ENCODE assay signal across 15 mouse cellular contexts in the genomic region with DNA sequence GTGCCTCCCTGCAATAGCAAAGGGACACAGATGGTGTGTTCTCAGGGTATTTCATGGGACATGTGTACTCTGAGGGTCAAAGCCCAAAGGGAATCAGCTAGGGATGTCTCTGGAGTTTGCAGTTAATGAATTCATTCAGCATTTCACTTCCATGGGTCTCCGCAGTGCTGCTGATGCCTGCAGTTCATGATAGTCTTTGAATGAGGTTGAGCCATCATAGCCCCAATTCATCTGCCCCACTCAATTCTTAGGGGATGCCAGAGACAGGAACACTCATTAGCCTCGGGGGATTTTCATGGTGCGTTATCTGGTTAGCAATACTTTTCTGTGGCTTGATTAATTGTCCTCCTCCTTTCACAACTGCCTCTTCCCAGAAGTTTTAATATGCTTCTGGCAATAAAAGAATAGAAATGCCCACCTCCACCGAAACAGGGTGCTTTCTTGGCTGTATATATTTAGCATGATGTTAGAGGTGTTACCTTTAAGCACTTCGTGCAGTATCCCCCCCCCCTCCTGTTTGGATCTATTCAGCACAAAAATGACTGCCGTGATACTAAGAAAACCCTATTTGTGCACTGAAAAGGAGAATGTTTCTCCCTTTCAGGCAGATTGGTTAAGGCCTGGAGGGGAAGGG.
DNase-seq lines count a peak whose midpoint lies in the region; ATAC-seq lines count a peak whose summit lies in the region.
"Had no signal": no experiment of that assay in that cellular context is flagged by ENCODE, and none has a peak within 500 bp of the region (broad histone marks: within the 10 kb centered on the region; RNA-seq: fewer than 3 reads in every experiment).

No protein-coding gene starts in this region.

- H3K27me3 ChIP-seq in forebrain, embryonic 16.5 days (replicated peaks; ENCODE audit: control insufficient read depth, insufficient read depth, low read length) = no peaks in the 10 kb centered on the region
- H3K27me3 ChIP-seq in midbrain, embryonic 13.5 days = 0 out of 2 replicates have a peak, but pooled peaks cover 10% of the 10 kb centered on the region
- H3K27me3 ChIP-seq: liver, embryonic 12.5 days had no signal

- no peaks in the 10 kb centered on the region for H3K36me3 ChIP-seq in forebrain, embryonic 16.5 days (ENCODE audit: control insufficient read depth, insufficient read depth)
- no peaks in the 10 kb centered on the region for H3K36me3 ChIP-seq in midbrain, embryonic 13.5 days
- H3K36me3 ChIP-seq: liver, embryonic 12.5 days had no signal

- H3K4me1 ChIP-seq in forebrain, embryonic 16.5 days (replicated peaks; ENCODE audit: control insufficient read depth, insufficient read depth, low read length) = peaks cover 5% of the 10 kb centered on the region; the same call in 1 of the 2 replicates
- H3K4me1 ChIP-seq in midbrain, embryonic 13.5 days (replicated peaks) = no peaks in the 10 kb centered on the region
- H3K4me1 ChIP-seq: liver, embryonic 12.5 days had no signal

- peak; percentile 41 for ATAC-seq in forebrain, embryonic 16.5 days
- ATAC-seq in midbrain, embryonic 13.5 days = peak; percentile 68
- ATAC-seq: liver, embryonic 12.5 days; Patski had no signal

- 12% methylated on average over 6 of the region's 6 CpGs for WGBS in forebrain, embryonic 16.5 days
- WGBS in midbrain, embryonic 13.5 days = 32% methylated on average over 6 of the region's 6 CpGs

- intact Hi-C loops in left cerebral cortex, postnatal 4 days (cut with DNase I) = no loop called here

- H3K4me3 ChIP-seq in forebrain, embryonic 16.5 days (replicated peaks; ENCODE audit: low read length) = no peak overlapping the region
- H3K4me3 ChIP-seq in midbrain, embryonic 13.5 days (replicated peaks) = no peak overlapping the region
- H3K4me3 ChIP-seq: liver, embryonic 12.5 days had no signal

- H3K27ac ChIP-seq in forebrain, embryonic 16.5 days (ENCODE audit: low read length) = peak overlapping the region; percentile 9; the same call in 1 of the 2 replicates
- no peak overlapping the region for H3K27ac ChIP-seq in midbrain, embryonic 13.5 days
- H3K27ac ChIP-seq: left cerebral cortex, adult 2 months; liver, embryonic 12.5 days had no signal

- no peaks in the 10 kb centered on the region for H3K9me3 ChIP-seq in forebrain, embryonic 16.5 days (ENCODE audit: control insufficient read depth, low read length)
- no peaks in the 10 kb centered on the region for H3K9me3 ChIP-seq in midbrain, embryonic 13.5 days
- H3K9me3 ChIP-seq: liver, embryonic 12.5 days had no signal

- H3K4me2 ChIP-seq in forebrain, embryonic 16.5 days (ENCODE audit: low read length) = peak overlapping the region; percentile 36; the same call in 1 of the 2 replicates
- peak overlapping the region; percentile 44 for H3K4me2 ChIP-seq in midbrain, embryonic 13.5 days (replicated peaks)
- H3K4me2 ChIP-seq: liver, embryonic 12.5 days had no signal

- DNase-seq in 3T3-L1 (ENCODE audit: low read depth, low spot score) = peak; percentile 12
- DNase-seq in embryo, embryonic 10.5 days (ENCODE audit: low spot score) = peak; percentile 26
- no peak for DNase-seq in urinary bladder, postnatal 4 days (ENCODE audit: low spot score in 2 of 2)
- no peak for DNase-seq in layer of hippocampus, adult 11-12 months (ENCODE audit: low spot score)
- no peak for DNase-seq in heart, postnatal 4 days
- no peak for DNase-seq in left cerebral cortex, postnatal 4 days
- DNase-seq: adrenal gland, postnatal 10 days; heart, adult 11 months; kidney, postnatal 14 days; lung, postnatal 14 days had no signal

- no peak overlapping the region for H3K9ac ChIP-seq in forebrain, embryonic 16.5 days (replicated peaks; ENCODE audit: low read depth, low read length)
- H3K9ac ChIP-seq in midbrain, embryonic 13.5 days (replicated peaks) = no peak overlapping the region
- H3K9ac ChIP-seq: liver, embryonic 12.5 days had no signal

Comparison
In these comparisons a context has a peak if more than half of its experiments do, and no peak if none do; other contexts are left out.
1. DNase-seq: peak in 3T3-L1 (single experiment) and embryo, embryonic 10.5 days (single experiment); none in urinary bladder, postnatal 4 days (0 of 2), layer of hippocampus, adult 11-12 months (single experiment), heart, postnatal 4 days (single experiment) and left cerebral cortex, postnatal 4 days (single experiment).